Mouse (Mus musculus) MEL (cell line): ENCODE measurements around the gene Ltbp3. TPM values are rescaled to one million over a fixed set of nuclear protein-coding genes. Genes with fewer than 3 reads are reported as not detected.

Experiments
- DNase-seq: peaks from one replicate; pipeline ENCODE4 v3.0.0; 2011; ENCODE audit warnings: low read depth, low spot score
- H3K27ac ChIP-seq: 2 replicates; pipeline ENCODE4 v1.5.1; 2012; ENCODE audit warnings: low read depth, mild to moderate bottlenecking, control low read depth, low read length, moderate library complexity; ENCODE audit not compliant: control insufficient read depth
- H3K27me3 ChIP-seq, 2 experiments: fragments of 150-350 bp in 1 of 2; sonication (generic) in 1 of 2; 2 replicates each; pipeline ENCODE4 v1.6.1; 2012; ENCODE audit warnings: low read length in 2 of 2, mild to moderate bottlenecking in 2 of 2, improper control_type of control experiment in 1 of 2, moderate library complexity in 1 of 2; ENCODE audit not compliant: insufficient read depth in 2 of 2, control insufficient read depth in 1 of 2
- H3K36me3 ChIP-seq, 2 experiments: 2 replicates each; pipeline ENCODE4 v1.6.1; 2012 to 2014; ENCODE audit warnings: low read length in 2 of 2, improper control_type of control experiment in 1 of 2, inconsistent platforms in 1 of 2, mild to moderate bottlenecking in 1 of 2; ENCODE audit not compliant: insufficient read depth in 2 of 2, control insufficient read depth in 1 of 2
- H3K4me1 ChIP-seq, 2 experiments: fragments of 150-350 bp in 1 of 2; sonication (generic) in 1 of 2; 2 replicates each; pipeline ENCODE4 v1.6.1; 2012; ENCODE audit warnings: low read length in 2 of 2, improper control_type of control experiment in 1 of 2, mild to moderate bottlenecking in 1 of 2; ENCODE audit not compliant: insufficient read depth in 2 of 2, control insufficient read depth in 1 of 2
- H3K4me3 ChIP-seq, 2 experiments: fragments of 150-350 bp in 1 of 2; sonication (generic) in 1 of 2; 2 replicates each; pipeline ENCODE4 v1.5.1; 2012; ENCODE audit warnings: low read depth in 2 of 2, low read length in 2 of 2, mild to moderate bottlenecking in 2 of 2, moderate library complexity in 2 of 2, control low read depth in 1 of 2, improper control_type of control experiment in 1 of 2; ENCODE audit not compliant: control insufficient read depth in 1 of 2, insufficient read depth in 1 of 2
- H3K79me2 ChIP-seq: 2 replicates; pipeline ENCODE4 v1.6.1; 2012; ENCODE audit warnings: mild to moderate bottlenecking, low read length, moderate library complexity; ENCODE audit not compliant: control insufficient read depth, poor library complexity, insufficient read depth
- H3K9ac ChIP-seq: 2 replicates; pipeline ENCODE4 v1.6.1; 2012; ENCODE audit warnings: low read depth, mild to moderate bottlenecking, control low read depth, low read length, moderate library complexity; ENCODE audit not compliant: control insufficient read depth, poor library complexity, severe bottlenecking
- H3K9me3 ChIP-seq: fragments of 150-350 bp; sonication (generic); replicated peaks from 2 replicates; pipeline ENCODE4 v1.6.1; 2012; ENCODE audit warnings: mild to moderate bottlenecking, low read length, improper control_type of control experiment, moderate library complexity; ENCODE audit not compliant: insufficient read depth
- BHLHE40 ChIP-seq: IDR thresholded peaks from 2 replicates; pipeline ENCODE4 v1.6.1; 2012; ENCODE audit warnings: low read depth, mild to moderate bottlenecking, inconsistent platforms, low read length, improper control_type of control experiment, borderline replicate concordance
- CHD1 ChIP-seq: IDR thresholded peaks from 2 replicates; pipeline ENCODE4 v1.6.1; 2012; ENCODE audit warnings: low read depth, mild to moderate bottlenecking, inconsistent platforms, low read length, improper control_type of control experiment
- CHD2 ChIP-seq: IDR thresholded peaks from 2 replicates; pipeline ENCODE4 v1.6.1; 2011; ENCODE audit warnings: low read length, improper control_type of control experiment
- CTCF ChIP-seq, 3 experiments: IDR thresholded peaks in 2 of 3; conservative IDR thresholded peaks in 1 of 3; 2 replicates each; pipeline ENCODE4 v1.5.1; 2011 to 2012; ENCODE audit warnings: low read length in 3 of 3, low read depth in 2 of 3, mild to moderate bottlenecking in 2 of 3, improper control_type of control experiment in 1 of 3, inconsistent platforms in 1 of 3, mixed read lengths in 1 of 3, moderate library complexity in 1 of 3; ENCODE audit not compliant: control insufficient read depth in 1 of 3, insufficient read depth in 1 of 3, poor library complexity in 1 of 3, severe bottlenecking in 1 of 3
- E2F4 ChIP-seq: IDR thresholded peaks from 2 replicates; pipeline ENCODE4 v1.6.1; 2011; ENCODE audit warnings: low read depth, low read length, improper control_type of control experiment, borderline replicate concordance
- ELF1 ChIP-seq: IDR thresholded peaks from 2 replicates; pipeline ENCODE4 v1.6.1; 2014; ENCODE audit warnings: low read depth, mild to moderate bottlenecking, inconsistent platforms, low read length, improper control_type of control experiment, moderate library complexity
- EP300 ChIP-seq, 2 experiments: IDR thresholded peaks; 2 replicates each; pipeline ENCODE4 v1.6.1; 2011; ENCODE audit warnings: improper control_type of control experiment in 2 of 2, low read length in 2 of 2, low read depth in 1 of 2, mild to moderate bottlenecking in 1 of 2
- GATA1 ChIP-seq: IDR thresholded peaks from 2 replicates; pipeline ENCODE4 v1.6.1; 2011; ENCODE audit warnings: low read depth, low read length, improper control_type of control experiment
- HCFC1 ChIP-seq: IDR thresholded peaks from 2 replicates; pipeline ENCODE4 v1.6.1; 2012; ENCODE audit warnings: low read depth, mild to moderate bottlenecking, inconsistent platforms, low read length, improper control_type of control experiment, moderate library complexity
- KAT2A ChIP-seq: conservative IDR thresholded peaks from 2 replicates; pipeline ENCODE4 v1.6.1; 2012; ENCODE audit warnings: low read depth, low read length, improper control_type of control experiment, inconsistent platforms
- MAFK ChIP-seq: IDR thresholded peaks from 2 replicates; pipeline ENCODE4 v1.6.1; 2011; ENCODE audit warnings: low read depth, mild to moderate bottlenecking, low read length, improper control_type of control experiment, borderline replicate concordance
- MEF2A ChIP-seq: IDR thresholded peaks from 2 replicates; pipeline ENCODE4 v1.6.1; 2014; ENCODE audit warnings: low read depth, mild to moderate bottlenecking, inconsistent platforms, low read length, improper control_type of control experiment; ENCODE audit not compliant: poor library complexity, insufficient replicate concordance, severe bottlenecking; ENCODE audit errors: extremely low read depth
- MYC ChIP-seq: IDR thresholded peaks from 2 replicates; pipeline ENCODE4 v1.6.1; 2011; ENCODE audit warnings: low read depth, mild to moderate bottlenecking, low read length, improper control_type of control experiment, moderate library complexity
- NRF1 ChIP-seq: IDR thresholded peaks from 2 replicates; pipeline ENCODE4 v1.6.1; 2014; ENCODE audit warnings: low read depth, mild to moderate bottlenecking, inconsistent platforms, low read length, improper control_type of control experiment, moderate library complexity; ENCODE audit not compliant: poor library complexity, insufficient read depth, severe bottlenecking
- POLR2AphosphoS2 ChIP-seq: IDR thresholded peaks from 2 replicates; pipeline ENCODE4 v1.6.1; 2011; ENCODE audit warnings: low read length, improper control_type of control experiment
- POLR2AphosphoS5 ChIP-seq: IDR thresholded peaks from 2 replicates; pipeline ENCODE4 v1.6.1; 2012; ENCODE audit warnings: low read depth, borderline replicate concordance, mild to moderate bottlenecking, inconsistent platforms, low read length, moderate library complexity, mixed read lengths
- RCOR1 ChIP-seq: IDR thresholded peaks from 2 replicates; pipeline ENCODE4 v1.6.1; 2012; ENCODE audit warnings: low read depth, mild to moderate bottlenecking, inconsistent platforms, low read length, improper control_type of control experiment
- SIN3A ChIP-seq: IDR thresholded peaks from 2 replicates; pipeline ENCODE4 v1.6.1; 2012; ENCODE audit warnings: low read length, improper control_type of control experiment, inconsistent platforms
- SMC3 ChIP-seq: IDR thresholded peaks from 2 replicates; pipeline ENCODE4 v1.6.1; 2011; ENCODE audit warnings: low read depth, low read length, improper control_type of control experiment
- TCF12 ChIP-seq: IDR thresholded peaks from 2 replicates; pipeline ENCODE4 v1.6.1; 2014; ENCODE audit warnings: low read depth, mild to moderate bottlenecking, inconsistent platforms, low read length, improper control_type of control experiment, moderate library complexity
- USF1 ChIP-seq: IDR thresholded peaks from 2 replicates; pipeline ENCODE4 v1.6.1; 2014; ENCODE audit warnings: low read depth, mild to moderate bottlenecking, inconsistent platforms, low read length, improper control_type of control experiment, moderate library complexity
- USF2 ChIP-seq, 2 experiments: IDR thresholded peaks; 2 replicates each; pipeline ENCODE4 v1.6.1; 2011 to 2012; ENCODE audit warnings: improper control_type of control experiment in 2 of 2, low read length in 2 of 2, borderline replicate concordance in 1 of 2, inconsistent platforms in 1 of 2, low read depth in 1 of 2, mild to moderate bottlenecking in 1 of 2; ENCODE audit not compliant: insufficient read depth in 1 of 2
- ZC3H11A ChIP-seq: IDR thresholded peaks from 2 replicates; pipeline ENCODE4 v1.6.1; 2012; ENCODE audit warnings: low read depth, mild to moderate bottlenecking, inconsistent platforms, low read length, improper control_type of control experiment
- ZKSCAN1 ChIP-seq: IDR thresholded peaks from 2 replicates; pipeline ENCODE4 v1.6.1; 2012; ENCODE audit warnings: low read depth, mild to moderate bottlenecking, inconsistent platforms, low read length, improper control_type of control experiment, moderate library complexity
- polyA plus RNA-seq, 2 experiments: library from polyadenylated mRNA; stranded (reverse) in 1 of 2; unstranded in 1 of 2; fragments of >175 nt in 1 of 2; fragments of >200 nt in 1 of 2; gene quantifications; 2 replicates each; pipeline versions ENCODE4 v1.2.1 to v1.2.4; 2012; ENCODE audit warnings: low replicate concordance in 2 of 2, low read depth in 1 of 2; ENCODE audit not compliant: insufficient read length in 2 of 2, insufficient read depth in 1 of 2, missing spikeins in 1 of 2
- total RNA-seq: library from RNA; depleted of rRNA; stranded (reverse); fragments of 300-350 nt; gene quantifications from 2 replicates; pipeline ENCODE4 v1.2.3, GENCODE M21; 2012

The Ltbp3 gene
- total and polyA plus RNA-seq, 3 experiments: 0.39 TPM; not detected in 2

GRCm38 (mm10) chr19:5756321-5756985 lies 15.7 kb downstream of the Ltbp3 start (continued):
- no peak for TF ChIP-seq CHD2
- TF ChIP-seq NRF1: no peak
- TF ChIP-seq POLR2AphosphoS2: no peak

- H3K79me2 ChIP-seq: no peaks in the 10 kb centered on the region
- no peak overlapping the region for H3K27ac ChIP-seq
- H3K4me3 ChIP-seq: no peak overlapping the region
- H3K9me3 ChIP-seq: no peaks in the 10 kb centered on the region
- no peaks in the 10 kb centered on the region for H3K4me1 ChIP-seq
- H3K9ac ChIP-seq: no peak overlapping the region
- no peak for DNase-seq
- no peaks in the 10 kb centered on the region for H3K36me3 ChIP-seq
- TF ChIP-seq TCF12 (no peak), ZC3H11A (no peak), POLR2AphosphoS5 (no peak)
- TF ChIP-seq, all 39 proteins: peak for 0
- no peaks in the 10 kb centered on the region for H3K27me3 ChIP-seq
Observed at GRCm38 (mm10) chr19:5756991-5757636, 16.4 kb downstream of the Ltbp3 start.

DNA sequence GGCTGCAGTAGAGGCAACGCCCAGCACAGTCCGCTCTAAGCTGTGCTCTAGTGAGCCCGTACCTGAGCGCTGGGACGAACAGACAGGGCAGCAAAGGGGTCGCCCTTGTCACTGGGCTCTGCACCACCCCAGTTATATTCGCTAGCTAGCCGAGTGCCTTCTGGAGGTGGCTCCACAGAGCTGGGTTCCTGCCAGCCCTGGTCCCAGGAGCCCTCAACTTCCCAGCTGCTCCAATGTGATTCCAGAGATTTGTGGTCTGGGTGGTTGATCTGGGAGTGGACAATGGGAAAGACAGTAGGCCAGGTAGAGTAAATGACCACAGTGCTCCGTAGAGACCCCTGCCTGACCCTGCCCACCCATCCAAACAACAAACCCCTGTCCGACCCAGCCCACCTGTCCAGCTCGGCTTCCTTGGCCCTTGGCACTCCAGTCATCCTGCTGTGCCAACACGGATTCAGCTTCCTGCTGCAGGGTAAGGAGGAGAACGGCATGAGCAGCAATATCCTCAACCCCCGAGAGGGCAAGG lies 18.2 kb downstream of the Ltbp3 start:
- TF ChIP-seq MYC (no peak), KAT2A (no peak), NRF1 (no peak), MAFK (no peak), ELF1 (no peak), ZKSCAN1 (no peak), BHLHE40 (no peak), ZC3H11A (no peak), SMC3 (no peak), HCFC1 (no peak), CTCF (IDR thresholded peaks at IDR 0.05 in 2 of 3, conservative IDR thresholded peaks at IDR 0.05 in 1 of 3; ENCODE audit: control insufficient read depth in 1 of 3, insufficient read depth in 1 of 3, low read depth in 2 of 3, low read length in 3 of 3, poor library complexity in 1 of 3, severe bottlenecking in 1 of 3) (no peak), USF1 (no peak), E2F4 (no peak), USF2 (IDR thresholded peaks at IDR 0.05; ENCODE audit: borderline replicate concordance in 1 of 2, insufficient read depth in 1 of 2, low read depth in 1 of 2, low read length in 2 of 2) (no peak), MEF2A (no peak), CHD1 (no peak), EP300 (IDR thresholded peaks at IDR 0.05; ENCODE audit: low read depth in 1 of 2, low read length in 2 of 2) (no peak), RCOR1 (no peak), GATA1 (no peak), SIN3A (no peak)
- no peak overlapping the region for H3K27ac ChIP-seq
- H3K79me2 ChIP-seq: no peaks in the 10 kb centered on the region
- H3K9me3 ChIP-seq: no peaks in the 10 kb centered on the region
- H3K36me3 ChIP-seq: no peaks in the 10 kb centered on the region
- DNase-seq: no peak
- no peak overlapping the region for H3K9ac ChIP-seq
- H3K27me3 ChIP-seq: no peaks in the 10 kb centered on the region
- no peaks in the 10 kb centered on the region for H3K4me1 ChIP-seq
- H3K4me3 ChIP-seq: no peak overlapping the region
